Mouse (Mus musculus) MEL (cell line): ENCODE measurements around the gene Mroh9. TPM values are rescaled to one million over a fixed set of nuclear protein-coding genes. Genes with fewer than 3 reads are reported as not detected.

Experiments
- DNase-seq: peaks from one replicate; pipeline ENCODE4 v3.0.0; 2011; ENCODE audit warnings: low read depth, low spot score
- H3K27ac ChIP-seq: 2 replicates; pipeline ENCODE4 v1.5.1; 2012; ENCODE audit warnings: low read depth, mild to moderate bottlenecking, control low read depth, low read length, moderate library complexity; ENCODE audit not compliant: control insufficient read depth
- H3K27me3 ChIP-seq, 2 experiments: fragments of 150-350 bp in 1 of 2; sonication (generic) in 1 of 2; 2 replicates each; pipeline ENCODE4 v1.6.1; 2012; ENCODE audit warnings: low read length in 2 of 2, mild to moderate bottlenecking in 2 of 2, improper control_type of control experiment in 1 of 2, moderate library complexity in 1 of 2; ENCODE audit not compliant: insufficient read depth in 2 of 2, control insufficient read depth in 1 of 2
- H3K36me3 ChIP-seq, 2 experiments: 2 replicates each; pipeline ENCODE4 v1.6.1; 2012 to 2014; ENCODE audit warnings: low read length in 2 of 2, improper control_type of control experiment in 1 of 2, inconsistent platforms in 1 of 2, mild to moderate bottlenecking in 1 of 2; ENCODE audit not compliant: insufficient read depth in 2 of 2, control insufficient read depth in 1 of 2
- H3K4me1 ChIP-seq, 2 experiments: fragments of 150-350 bp in 1 of 2; sonication (generic) in 1 of 2; 2 replicates each; pipeline ENCODE4 v1.6.1; 2012; ENCODE audit warnings: low read length in 2 of 2, improper control_type of control experiment in 1 of 2, mild to moderate bottlenecking in 1 of 2; ENCODE audit not compliant: insufficient read depth in 2 of 2, control insufficient read depth in 1 of 2
- H3K4me3 ChIP-seq, 2 experiments: fragments of 150-350 bp in 1 of 2; sonication (generic) in 1 of 2; 2 replicates each; pipeline ENCODE4 v1.5.1; 2012; ENCODE audit warnings: low read depth in 2 of 2, low read length in 2 of 2, mild to moderate bottlenecking in 2 of 2, moderate library complexity in 2 of 2, control low read depth in 1 of 2, improper control_type of control experiment in 1 of 2; ENCODE audit not compliant: control insufficient read depth in 1 of 2, insufficient read depth in 1 of 2
- H3K79me2 ChIP-seq: 2 replicates; pipeline ENCODE4 v1.6.1; 2012; ENCODE audit warnings: mild to moderate bottlenecking, low read length, moderate library complexity; ENCODE audit not compliant: control insufficient read depth, poor library complexity, insufficient read depth
- H3K9ac ChIP-seq: 2 replicates; pipeline ENCODE4 v1.6.1; 2012; ENCODE audit warnings: low read depth, mild to moderate bottlenecking, control low read depth, low read length, moderate library complexity; ENCODE audit not compliant: control insufficient read depth, poor library complexity, severe bottlenecking
- H3K9me3 ChIP-seq: fragments of 150-350 bp; sonication (generic); replicated peaks from 2 replicates; pipeline ENCODE4 v1.6.1; 2012; ENCODE audit warnings: mild to moderate bottlenecking, low read length, improper control_type of control experiment, moderate library complexity; ENCODE audit not compliant: insufficient read depth
- CTCF ChIP-seq, 3 experiments: IDR thresholded peaks in 2 of 3; conservative IDR thresholded peaks in 1 of 3; 2 replicates each; pipeline ENCODE4 v1.5.1; 2011 to 2012; ENCODE audit warnings: low read length in 3 of 3, low read depth in 2 of 3, mild to moderate bottlenecking in 2 of 3, improper control_type of control experiment in 1 of 3, inconsistent platforms in 1 of 3, mixed read lengths in 1 of 3, moderate library complexity in 1 of 3; ENCODE audit not compliant: control insufficient read depth in 1 of 3, insufficient read depth in 1 of 3, poor library complexity in 1 of 3, severe bottlenecking in 1 of 3
- ELF1 ChIP-seq: IDR thresholded peaks from 2 replicates; pipeline ENCODE4 v1.6.1; 2014; ENCODE audit warnings: low read depth, mild to moderate bottlenecking, inconsistent platforms, low read length, improper control_type of control experiment, moderate library complexity
- GATA1 ChIP-seq: IDR thresholded peaks from 2 replicates; pipeline ENCODE4 v1.6.1; 2011; ENCODE audit warnings: low read depth, low read length, improper control_type of control experiment
- JUND ChIP-seq: IDR thresholded peaks from 2 replicates; pipeline ENCODE4 v1.6.1; 2011; ENCODE audit warnings: low read depth, mild to moderate bottlenecking, improper control_type of control experiment, low read length
- KAT2A ChIP-seq: conservative IDR thresholded peaks from 2 replicates; pipeline ENCODE4 v1.6.1; 2012; ENCODE audit warnings: low read depth, low read length, improper control_type of control experiment, inconsistent platforms
- MAX ChIP-seq: IDR thresholded peaks from 2 replicates; pipeline ENCODE4 v1.6.1; 2011; ENCODE audit warnings: low read length, improper control_type of control experiment
- MXI1 ChIP-seq: IDR thresholded peaks from 2 replicates; pipeline ENCODE4 v1.6.1; 2011; ENCODE audit warnings: mild to moderate bottlenecking, low read depth, low read length, improper control_type of control experiment
- MYC ChIP-seq: IDR thresholded peaks from 2 replicates; pipeline ENCODE4 v1.6.1; 2011; ENCODE audit warnings: low read depth, mild to moderate bottlenecking, low read length, improper control_type of control experiment, moderate library complexity
- NELFE ChIP-seq: IDR thresholded peaks from 2 replicates; pipeline ENCODE4 v1.6.1; 2011; ENCODE audit warnings: low read depth, low read length, improper control_type of control experiment
- NRF1 ChIP-seq: IDR thresholded peaks from 2 replicates; pipeline ENCODE4 v1.6.1; 2014; ENCODE audit warnings: low read depth, mild to moderate bottlenecking, inconsistent platforms, low read length, improper control_type of control experiment, moderate library complexity; ENCODE audit not compliant: poor library complexity, insufficient read depth, severe bottlenecking
- POLR2A ChIP-seq, 2 experiments: IDR thresholded peaks; 2 replicates each; pipeline ENCODE4 v1.6.1; 2011 to 2012; ENCODE audit warnings: low read length in 2 of 2, mild to moderate bottlenecking in 2 of 2, control low read depth in 1 of 2, improper control_type of control experiment in 1 of 2, low read depth in 1 of 2, moderate library complexity in 1 of 2; ENCODE audit not compliant: control insufficient read depth in 1 of 2, insufficient read depth in 1 of 2, poor library complexity in 1 of 2
- POLR2AphosphoS5 ChIP-seq: IDR thresholded peaks from 2 replicates; pipeline ENCODE4 v1.6.1; 2012; ENCODE audit warnings: low read depth, borderline replicate concordance, mild to moderate bottlenecking, inconsistent platforms, low read length, moderate library complexity, mixed read lengths
- SMC3 ChIP-seq: IDR thresholded peaks from 2 replicates; pipeline ENCODE4 v1.6.1; 2011; ENCODE audit warnings: low read depth, low read length, improper control_type of control experiment
- TBP ChIP-seq: IDR thresholded peaks from 2 replicates; pipeline ENCODE4 v1.8.0; 2011; ENCODE audit warnings: low read depth, low read length, improper control_type of control experiment
- ZC3H11A ChIP-seq: IDR thresholded peaks from 2 replicates; pipeline ENCODE4 v1.6.1; 2012; ENCODE audit warnings: low read depth, mild to moderate bottlenecking, inconsistent platforms, low read length, improper control_type of control experiment
- ZKSCAN1 ChIP-seq: IDR thresholded peaks from 2 replicates; pipeline ENCODE4 v1.6.1; 2012; ENCODE audit warnings: low read depth, mild to moderate bottlenecking, inconsistent platforms, low read length, improper control_type of control experiment, moderate library complexity
- ZMIZ1 ChIP-seq: IDR thresholded peaks from 2 replicates; pipeline ENCODE4 v1.6.1; 2012; ENCODE audit warnings: low read depth, mild to moderate bottlenecking, inconsistent platforms, low read length, improper control_type of control experiment, moderate library complexity
- polyA plus RNA-seq, 2 experiments: library from polyadenylated mRNA; stranded (reverse) in 1 of 2; unstranded in 1 of 2; fragments of >175 nt in 1 of 2; fragments of >200 nt in 1 of 2; gene quantifications; 2 replicates each; pipeline versions ENCODE4 v1.2.1 to v1.2.4; 2012; ENCODE audit warnings: low replicate concordance in 2 of 2, low read depth in 1 of 2; ENCODE audit not compliant: insufficient read length in 2 of 2, insufficient read depth in 1 of 2, missing spikeins in 1 of 2
- total RNA-seq: library from RNA; depleted of rRNA; stranded (reverse); fragments of 300-350 nt; gene quantifications from 2 replicates; pipeline ENCODE4 v1.2.3, GENCODE M21; 2012

Gene Mroh9
- total and polyA plus RNA-seq, 3 experiments, result not detected

DNA sequence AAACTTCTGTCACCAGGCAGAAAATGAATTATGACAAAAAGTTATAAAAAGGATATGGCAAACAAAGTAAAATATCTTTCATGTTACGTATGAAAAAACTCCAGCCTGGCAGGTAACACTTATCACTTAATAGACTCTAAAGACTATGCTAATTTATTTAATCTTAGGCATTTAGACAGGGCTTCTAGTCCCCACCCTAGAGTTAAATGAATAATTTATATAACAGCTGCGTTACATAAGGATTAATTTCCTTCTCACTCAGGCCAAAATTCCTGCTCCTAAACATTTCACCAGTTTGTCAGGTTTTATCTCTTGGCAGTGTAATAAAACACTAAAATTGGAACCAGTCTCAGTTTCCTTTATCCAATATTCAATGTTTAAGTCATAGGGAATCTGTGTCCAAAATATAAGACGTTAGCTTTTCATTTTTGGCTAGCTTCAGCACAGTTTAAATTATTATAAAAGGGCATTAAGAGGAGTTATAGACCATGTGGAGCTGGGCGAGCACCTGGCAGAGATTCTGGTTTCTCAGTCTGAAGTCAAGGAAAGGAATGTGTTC is 84.1 kb downstream of the Mroh9 start:
- Histone ChIP-seq H3K4me3 (no peak overlapping the region), H3K9me3 (no peaks in the 10 kb centered on the region)
- TF ChIP-seq POLR2A (IDR thresholded peaks at IDR 0.05; ENCODE audit: control insufficient read depth in 1 of 2, insufficient read depth in 1 of 2, low read depth in 1 of 2, low read length in 2 of 2, poor library complexity in 1 of 2), result no peak
- no peak for TF ChIP-seq JUND
- TF ChIP-seq SMC3, result no peak
- no peak for TF ChIP-seq ZKSCAN1
- TF ChIP-seq CTCF (IDR thresholded peaks at IDR 0.05 in 2 of 3, conservative IDR thresholded peaks at IDR 0.05 in 1 of 3; ENCODE audit: control insufficient read depth in 1 of 3, insufficient read depth in 1 of 3, low read depth in 2 of 3, low read length in 3 of 3, poor library complexity in 1 of 3, severe bottlenecking in 1 of 3), result no peak
- TF ChIP-seq NELFE, result no peak
- no peak for TF ChIP-seq POLR2AphosphoS5
- no peak for TF ChIP-seq MXI1
- TF ChIP-seq KAT2A, result no peak
- TF ChIP-seq ZC3H11A, result no peak
- TF ChIP-seq MAX, result no peak
- no peak for TF ChIP-seq NRF1
- TF ChIP-seq ZMIZ1, result no peak
- TF ChIP-seq TBP, result no peak
- TF ChIP-seq, all 39 proteins: peak for 0
- H3K4me1 ChIP-seq, result no peaks in the 10 kb centered on the region
- DNase-seq, result no peak
- H3K27me3 ChIP-seq, result no peaks in the 10 kb centered on the region
- no peaks in the 10 kb centered on the region for H3K79me2 ChIP-seq
- no peaks in the 10 kb centered on the region for H3K36me3 ChIP-seq
- no peak overlapping the region for H3K27ac ChIP-seq
- H3K9ac ChIP-seq, result no peak overlapping the region

DNA sequence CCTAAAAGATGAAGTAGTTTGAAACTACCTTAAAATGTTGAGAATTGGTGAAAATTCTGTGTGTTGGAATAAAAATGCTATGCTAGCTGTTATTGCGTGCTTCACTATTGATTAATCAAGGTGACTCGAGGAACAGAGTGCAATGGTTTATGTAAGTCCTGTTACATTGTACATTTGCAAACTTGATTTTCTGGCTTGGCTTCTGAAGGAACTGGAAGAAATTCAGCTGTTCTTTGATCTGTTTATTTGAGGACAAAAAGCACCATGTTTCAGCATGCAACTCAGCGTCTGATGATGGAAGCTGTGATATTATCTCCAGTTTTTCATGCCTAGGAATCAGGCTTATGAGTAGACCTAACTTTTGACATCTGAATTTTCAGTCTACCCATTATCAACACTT is 97.9 kb downstream of the Mroh9 start:
- TF ChIP-seq ELF1, result no peak
- no peak for TF ChIP-seq GATA1
- no peak for TF ChIP-seq POLR2AphosphoS5
- no peak for TF ChIP-seq TBP
- no peak for TF ChIP-seq ZMIZ1
- TF ChIP-seq NELFE, result no peak
- TF ChIP-seq NRF1, result no peak
- TF ChIP-seq MYC, result no peak
- TF ChIP-seq SMC3, result no peak
- Histone ChIP-seq H3K27ac (no peak overlapping the region), H3K4me1 (no peaks in the 10 kb centered on the region), H3K27me3 (no peaks in the 10 kb centered on the region), H3K4me3 (no peak overlapping the region), H3K79me2 (no peaks in the 10 kb centered on the region), H3K9me3 (no peaks in the 10 kb centered on the region), H3K36me3 (no peaks in the 10 kb centered on the region), H3K9ac (no peak overlapping the region)
- no peak for DNase-seq
